Mouse (Mus musculus): Measurements from ENCODE around the gene Paxx. TPM values are rescaled to one million over a fixed set of nuclear protein-coding genes. Genes with fewer than 3 reads are reported as not detected.

Gene Paxx
- polyA plus RNA-seq, 1 experiment from 2014 or later, result 41.6 TPM

- WGBS, result 96% methylated on average over 3 of the region's 3 CpGs
- Histone ChIP-seq H3K9ac (no peak overlapping the region), H3K36me3 (no peaks in the 10 kb centered on the region)
These were observed 17.2 kb upstream of the Paxx start for GRCm38 (mm10) chr2:25477967-25478675.

GRCm38 (mm10) chr2:25477541-25477940 is 16.6 kb upstream of the Paxx start:
- Histone ChIP-seq H3K9me3 (replicated peaks) (no peaks in the 10 kb centered on the region), H3K27me3 (peaks cover 5% of the 10 kb centered on the region; the same call in 1 of the 2 replicates), H3K4me3 (no peak overlapping the region), H3K9ac (no peak overlapping the region), H3K4me2 (replicated peaks) (no peak overlapping the region), H3K36me3 (no peaks in the 10 kb centered on the region), H3K27ac (no peak overlapping the region), H3K4me1 (no peaks in the 10 kb centered on the region)
- no peak for ATAC-seq (ENCODE audit: low FRiP score)
- 89% methylated on average over 8 of the region's 8 CpGs for WGBS

More at GRCm38 (mm10) chr2:25477967-25478675, 17.2 kb upstream of the Paxx start:
- H3K4me3 ChIP-seq, result no peak overlapping the region
- no peak overlapping the region for H3K27ac ChIP-seq
- H3K27me3 ChIP-seq, result peaks cover 5% of the 10 kb centered on the region; the same call in 1 of the 2 replicates
- no peak overlapping the region for H3K4me2 ChIP-seq (replicated peaks)
- no peaks in the 10 kb centered on the region for H3K4me1 ChIP-seq
- no peaks in the 10 kb centered on the region for H3K9me3 ChIP-seq (replicated peaks)
- no peak for ATAC-seq (ENCODE audit: low FRiP score)

- Histone ChIP-seq H3K27ac (no peak overlapping the region), H3K9ac (no peak overlapping the region), H3K27me3 (peaks cover 7% of the 10 kb centered on the region; the same call in 1 of the 2 replicates), H3K9me3 (replicated peaks) (no peaks in the 10 kb centered on the region), H3K4me1 (peaks cover 8% of the 10 kb centered on the region), H3K36me3 (no peaks in the 10 kb centered on the region), H3K4me2 (replicated peaks) (no peak overlapping the region), H3K4me3 (no peak overlapping the region)
- WGBS, result 79% methylated on average over 2 of the region's 2 CpGs
- no peak for ATAC-seq (ENCODE audit: low FRiP score)
These were observed 11.7 kb upstream of the Paxx start for GRCm38 (mm10) chr2:25472550-25472949.

GRCm38 (mm10) chr2:25469969-25470368 is 9.1 kb upstream of the Paxx start, which contains the start of gene Ptgds:
Gene Ptgds, minus strand, starts transcription at chr2:25470046.
- Histone ChIP-seq H3K4me3 (no peak within 1 kb of the TSS), H3K4me1 (peaks cover 13% of the 10 kb centered on the region), H3K27ac (0 out of 2 replicates have a peak within 1 kb of the TSS, but pooled peaks have one; percentile 4), H3K9me3 (replicated peaks) (no peaks in the 10 kb centered on the region), H3K27me3 (0 out of 2 replicates have a peak, but pooled peaks cover 7% of the 10 kb centered on the region), H3K36me3 (no peaks in the 10 kb centered on the region), H3K4me2 (replicated peaks) (no peak within 1 kb of the TSS), H3K9ac (no peak within 1 kb of the TSS)
- 68% methylated on average over 6 of the region's 6 CpGs for WGBS
- no peak for ATAC-seq (ENCODE audit: low FRiP score)

- no peaks in the 10 kb centered on the region for H3K9me3 ChIP-seq (replicated peaks)
- peak; percentile 43 for ATAC-seq (ENCODE audit: low FRiP score)
- 0 out of 2 replicates have a peak overlapping the region, but pooled peaks have one; percentile 4 for H3K27ac ChIP-seq
- H3K4me3 ChIP-seq, result no peak overlapping the region
- H3K9ac ChIP-seq, result no peak overlapping the region
- H3K36me3 ChIP-seq, result no peaks in the 10 kb centered on the region
- peaks cover 13% of the 10 kb centered on the region for H3K4me1 ChIP-seq
- 79% methylated on average over 10 of the region's 10 CpGs for WGBS
- no peak overlapping the region for H3K4me2 ChIP-seq (replicated peaks)
- 0 out of 2 replicates have a peak, but pooled peaks cover 7% of the 10 kb centered on the region for H3K27me3 ChIP-seq
These were observed 8.3 kb upstream of the Paxx start for GRCm38 (mm10) chr2:25468962-25469915.

GRCm38 (mm10) chr2:25467606-25468303 is 6.9 kb upstream of the Paxx start:
- Histone ChIP-seq H3K4me1 (peaks cover 13% of the 10 kb centered on the region), H3K36me3 (no peaks in the 10 kb centered on the region), H3K4me2 (replicated peaks) (no peak overlapping the region), H3K9ac (no peak overlapping the region), H3K27ac (no peak overlapping the region), H3K4me3 (no peak overlapping the region), H3K9me3 (replicated peaks) (no peaks in the 10 kb centered on the region), H3K27me3 (0 out of 2 replicates have a peak, but pooled peaks cover 7% of the 10 kb centered on the region)
- ATAC-seq (ENCODE audit: low FRiP score), result no peak
- 81% methylated on average over 14 of the region's 14 CpGs for WGBS

- Histone ChIP-seq H3K4me2 (replicated peaks) (no peak overlapping the region), H3K9me3 (replicated peaks) (no peaks in the 10 kb centered on the region), H3K4me3 (no peak overlapping the region), H3K36me3 (no peaks in the 10 kb centered on the region), H3K4me1 (peaks cover 18% of the 10 kb centered on the region), H3K9ac (no peak overlapping the region), H3K27ac (no peak overlapping the region), H3K27me3 (0 out of 2 replicates have a peak, but pooled peaks cover 7% of the 10 kb centered on the region)
- 57% methylated on average over 10 of the region's 10 CpGs for WGBS
- no peak for ATAC-seq (ENCODE audit: low FRiP score)
These were observed 5.1 kb upstream of the Paxx start for GRCm38 (mm10) chr2:25465816-25466635.

GRCm38 (mm10) chr2:25465256-25465655 is 4.4 kb upstream of the Paxx start:
- peaks cover 20% of the 10 kb centered on the region for H3K4me1 ChIP-seq
- 0 out of 2 replicates have a peak, but pooled peaks cover 7% of the 10 kb centered on the region for H3K27me3 ChIP-seq
- no peaks in the 10 kb centered on the region for H3K9me3 ChIP-seq (replicated peaks)
- WGBS, result 90% methylated on average over 2 of the region's 2 CpGs
- H3K4me2 ChIP-seq (replicated peaks), result no peak overlapping the region
- H3K27ac ChIP-seq, result no peak overlapping the region
- H3K36me3 ChIP-seq, result no peaks in the 10 kb centered on the region
- H3K9ac ChIP-seq, result no peak overlapping the region
- H3K4me3 ChIP-seq, result no peak overlapping the region
- no peak for ATAC-seq (ENCODE audit: low FRiP score)

GRCm38 (mm10) chr2:25463630-25464029 is 2.7 kb upstream of the Paxx start:
- H3K9me3 ChIP-seq (replicated peaks), result no peaks in the 10 kb centered on the region

GRCm38 (mm10) chr2:25461407-25461806 is 513 bp upstream of the Paxx start:
- Histone ChIP-seq H3K9ac (peak overlapping the region; percentile 81), H3K4me3 (peak overlapping the region; percentile 63)
- WGBS, result 22% methylated on average over 3 of the region's 3 CpGs

More at GRCm38 (mm10) chr2:25463630-25464029, 2.7 kb upstream of the Paxx start:
- Histone ChIP-seq H3K36me3 (0 out of 2 replicates have a peak, but pooled peaks cover 7% of the 10 kb centered on the region), H3K27me3 (no peaks in the 10 kb centered on the region), H3K4me1 (peaks cover 24% of the 10 kb centered on the region), H3K4me2 (replicated peaks) (no peak overlapping the region), H3K27ac (no peak overlapping the region), H3K9ac (no peak overlapping the region), H3K4me3 (no peak overlapping the region)
- no peak for ATAC-seq (ENCODE audit: low FRiP score)
- 81% methylated on average over 3 of the region's 3 CpGs for WGBS

GRCm38 (mm10) chr2:25460135-25460534 is 759 bp downstream of the Paxx start:
- Histone ChIP-seq H3K9me3 (replicated peaks) (no peaks in the 10 kb centered on the region), H3K4me2 (replicated peaks) (peak overlapping the region; percentile 80), H3K36me3 (peaks cover 18% of the 10 kb centered on the region; the same call in 1 of the 2 replicates), H3K27ac (peak overlapping the region; percentile 94), H3K9ac (peak overlapping the region; percentile 81), H3K27me3 (no peaks in the 10 kb centered on the region), H3K4me1 (peaks cover 19% of the 10 kb centered on the region), H3K4me3 (peak overlapping the region; percentile 63)
- ATAC-seq (ENCODE audit: low FRiP score), result peak; percentile 29
- WGBS, result 37% methylated on average over 5 of the region's 5 CpGs

More at GRCm38 (mm10) chr2:25461407-25461806, 513 bp upstream of the Paxx start:
- H3K9me3 ChIP-seq (replicated peaks), result no peaks in the 10 kb centered on the region
- peak; percentile 12 for ATAC-seq (ENCODE audit: low FRiP score)
- H3K36me3 ChIP-seq, result peaks cover 18% of the 10 kb centered on the region; the same call in 1 of the 2 replicates
- H3K4me1 ChIP-seq, result peaks cover 24% of the 10 kb centered on the region
- H3K27ac ChIP-seq, result peak overlapping the region; percentile 94
- H3K27me3 ChIP-seq, result no peaks in the 10 kb centered on the region
- H3K4me2 ChIP-seq (replicated peaks), result peak overlapping the region; percentile 80

All from hindbrain, embryonic 12.5 days (tissue).